ENCODE assay signal across 13 mouse cellular contexts in the genomic region with DNA sequence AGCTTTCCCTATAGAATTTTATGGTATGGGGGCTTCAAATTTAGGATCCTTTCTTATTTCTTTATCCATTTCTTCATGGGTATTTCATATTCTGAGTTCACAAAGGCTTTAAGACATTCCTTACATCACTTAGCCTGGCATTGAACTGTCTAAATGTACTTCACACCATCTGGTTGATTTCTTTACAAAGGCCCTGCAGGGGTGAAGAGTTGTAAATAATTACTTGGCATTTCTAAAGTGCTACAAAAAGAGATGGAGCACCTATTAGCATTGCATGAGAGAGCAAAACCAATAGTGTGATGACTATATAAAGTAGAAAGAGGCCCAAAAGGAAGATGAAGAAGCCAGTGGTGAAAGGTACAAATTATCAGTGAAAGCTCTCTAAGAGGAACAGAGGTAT.
"Had no signal": no experiment of that assay in that cellular context is flagged by ENCODE, and none has a peak within 500 bp of the region (broad histone marks: within the 10 kb centered on the region; RNA-seq: fewer than 3 reads in every experiment).

No protein-coding gene starts in this region.

- H3K4me1 ChIP-seq: limb, embryonic 15.5 days; liver, embryonic 12.5 days; neural tube, embryonic 13.5 days had no signal

- H3K9me3 ChIP-seq: limb, embryonic 15.5 days; liver, embryonic 12.5 days; neural tube, embryonic 13.5 days had no signal

- ATAC-seq: intestine, postnatal 0 days; liver, embryonic 12.5 days; midbrain, embryonic 16.5 days had no signal

- H3K9ac ChIP-seq: limb, embryonic 15.5 days; liver, embryonic 12.5 days; lung, embryonic 14.5 days; neural tube, embryonic 13.5 days had no signal

- H3K4me3 ChIP-seq: limb, embryonic 15.5 days; liver, embryonic 12.5 days; neural tube, embryonic 13.5 days had no signal

- H3K27ac ChIP-seq: kidney, postnatal 0 days; limb, embryonic 15.5 days; liver, embryonic 12.5 days; neural tube, embryonic 13.5 days; stomach, postnatal 0 days had no signal

- DNase-seq: kidney, adult 8-10 months; kidney, postnatal 36 days; lung, embryonic 14.5 days; lung, postnatal 10 days; lung, postnatal 4 days; thymus, postnatal 4 days had no signal

- H3K4me2 ChIP-seq: limb, embryonic 15.5 days; liver, embryonic 12.5 days; lung, embryonic 14.5 days; neural tube, embryonic 13.5 days had no signal

- H3K36me3 ChIP-seq: limb, embryonic 15.5 days; liver, embryonic 12.5 days; neural tube, embryonic 13.5 days had no signal

- H3K27me3 ChIP-seq: limb, embryonic 15.5 days; liver, embryonic 12.5 days; neural tube, embryonic 13.5 days had no signal
